Mouse (Mus musculus) neural tube, embryonic 14.5 days (tissue): Measurements from ENCODE around the gene Rgs9bp. TPM values are rescaled to one million over a fixed set of nuclear protein-coding genes. Genes with fewer than 3 reads are reported as not detected.
A peak's percentile ranks its signal among the peaks of the same experiment; 100 is the strongest.
"Not testable (repeated sequence)": the region's sequence is repeated elsewhere in the genome, so short reads cannot be mapped to it uniquely, and the experiment has no call there.

Experiments used
- ATAC-seq: fragments of 200-750 bp; cut with Nextera tagmentation; 2 replicates; pipeline ENCODE4 v1.8.0; 2017; ENCODE audit warnings: low read depth, mild to moderate bottlenecking, moderate TSS enrichment, moderate library complexity
- H3K27ac ChIP-seq: fragments of 300-500 bp; sonication (generic); 2 replicates; pipeline ENCODE4 v1.5.1; 2014; ENCODE audit warnings: low read depth, mild to moderate bottlenecking, control low read depth, low read length, moderate library complexity, mixed read lengths
- H3K27me3 ChIP-seq: fragments of 300-500 bp; sonication (generic); 2 replicates; pipeline ENCODE4 v1.6.1; 2014; ENCODE audit warnings: low read length; ENCODE audit not compliant: control insufficient read depth, insufficient read depth
- H3K36me3 ChIP-seq: fragments of 300-500 bp; sonication (generic); 2 replicates; pipeline ENCODE4 v1.6.1; 2014; ENCODE audit warnings: low read length, mixed read lengths; ENCODE audit not compliant: control insufficient read depth, insufficient read depth
- H3K4me1 ChIP-seq: fragments of 300-500 bp; sonication (generic); 2 replicates; pipeline ENCODE4 v1.6.1; 2014; ENCODE audit warnings: low read length; ENCODE audit not compliant: control insufficient read depth, insufficient read depth
- H3K4me2 ChIP-seq: fragments of 300-500 bp; sonication (generic); 2 replicates; pipeline ENCODE4 v1.6.1; 2014; ENCODE audit warnings: mild to moderate bottlenecking, low read depth, low read length, control low read depth
- H3K4me3 ChIP-seq: fragments of 300-500 bp; sonication (generic); 2 replicates; pipeline ENCODE4 v1.5.1; 2014; ENCODE audit warnings: low read depth, low read length, control low read depth, mixed read lengths
- H3K9ac ChIP-seq: fragments of 300-500 bp; sonication (generic); replicated peaks from 2 replicates; pipeline ENCODE4 v1.6.1; 2014; ENCODE audit warnings: low read depth, mild to moderate bottlenecking, control low read depth, low read length, mixed read lengths
- H3K9me3 ChIP-seq: fragments of 300-500 bp; sonication (generic); 2 replicates; pipeline ENCODE4 v1.6.1; 2016; ENCODE audit warnings: low read length; ENCODE audit not compliant: control insufficient read depth
- WGBS: fragments of 180-500 bp; shearing (Covaris S2); extraction: QIAGEN DNeasy Blood & Tissue Kit; methylation state at CpG from one replicate; pipeline ENCODE4 v1.1.7; 2014; 5-methylcytosine and 5-hydroxymethylcytosine counted together
- polyA plus RNA-seq: library from polyadenylated mRNA; unstranded; fragments of >200 nt; fragmentation: Nextera tagmentation; extraction: Ambion mirVana; gene quantifications from 2 replicates; pipeline ENCODE4 v1.2.1, GENCODE M21; 2014

The Rgs9bp gene
- polyA plus RNA-seq, 1 experiment from 2014 or later = 0.08 TPM

GRCm38 (mm10) chr7:35564872-35565271 is 20.5 kb downstream of the Rgs9bp start:
- not testable (repeated sequence) for H3K4me3 ChIP-seq, H3K27me3 ChIP-seq, H3K36me3 ChIP-seq, H3K27ac ChIP-seq, ATAC-seq, H3K4me1 ChIP-seq, H3K9me3 ChIP-seq, H3K4me2 ChIP-seq, H3K9ac ChIP-seq
- WGBS = 83% methylated on average over 10 of the region's 10 CpGs

GRCm38 (mm10) chr7:35564067-35564865 is 21.1 kb downstream of the Rgs9bp start:
- ATAC-seq = no peak
- no peaks in the 10 kb centered on the region for H3K4me1 ChIP-seq

GRCm38 (mm10) chr7:35563071-35563470 is 22.3 kb downstream of the Rgs9bp start:
- Histone ChIP-seq H3K9ac (no peak overlapping the region), H3K36me3 (no peaks in the 10 kb centered on the region), H3K4me3 (no peak overlapping the region), H3K27me3 (no peaks in the 10 kb centered on the region), H3K27ac (no peak overlapping the region), H3K9me3 (no peaks in the 10 kb centered on the region), H3K4me2 (no peak overlapping the region), H3K4me1 (no peaks in the 10 kb centered on the region)
- ATAC-seq = no peak
- 79% methylated on average over 11 of the region's 11 CpGs for WGBS

More at GRCm38 (mm10) chr7:35564067-35564865, 21.1 kb downstream of the Rgs9bp start:
- H3K9me3 ChIP-seq = no peaks in the 10 kb centered on the region
- H3K36me3 ChIP-seq = no peaks in the 10 kb centered on the region
- H3K4me2 ChIP-seq = no peak overlapping the region
- H3K9ac ChIP-seq = no peak overlapping the region
- WGBS = 95% methylated on average over 2 of the region's 2 CpGs
- no peak overlapping the region for H3K4me3 ChIP-seq
- no peak overlapping the region for H3K27ac ChIP-seq
- H3K27me3 ChIP-seq = no peaks in the 10 kb centered on the region

DNA sequence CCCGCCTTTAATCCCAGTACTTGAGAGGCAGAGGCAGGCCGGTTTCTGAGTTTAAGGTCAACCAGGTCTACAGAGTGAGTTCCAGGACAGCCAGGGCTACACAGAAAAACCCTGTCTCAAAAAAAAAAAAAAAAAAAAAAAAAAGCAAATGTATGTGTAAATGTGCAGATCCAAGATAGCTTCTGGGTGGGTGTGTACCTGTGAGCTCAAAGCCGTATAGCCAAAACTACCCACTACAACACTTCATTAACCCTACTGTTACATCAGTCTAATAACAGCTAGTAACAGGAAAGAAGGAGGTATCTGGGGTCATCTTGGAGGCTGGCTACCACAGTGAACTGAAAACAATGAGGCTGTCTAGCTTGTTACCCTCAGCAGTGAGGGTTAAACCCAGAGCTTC is 25.5 kb downstream of the Rgs9bp start:
- Histone ChIP-seq H3K36me3 (no peaks in the 10 kb centered on the region), H3K9me3 (no peaks in the 10 kb centered on the region), H3K4me2 (no peak overlapping the region), H3K4me1 (no peaks in the 10 kb centered on the region), H3K27me3 (no peaks in the 10 kb centered on the region), H3K4me3 (no peak overlapping the region), H3K9ac (no peak overlapping the region), H3K27ac (no peak overlapping the region)
- 95% methylated on average over 3 of the region's 3 CpGs for WGBS
- ATAC-seq = no peak

- H3K4me3 ChIP-seq = no peak overlapping the region
- no peaks in the 10 kb centered on the region for H3K36me3 ChIP-seq
- WGBS = 52% methylated on average over 2 of the region's 2 CpGs
- no peaks in the 10 kb centered on the region for H3K27me3 ChIP-seq
- no peak overlapping the region for H3K9ac ChIP-seq
- no peaks in the 10 kb centered on the region for H3K9me3 ChIP-seq
- no peak overlapping the region for H3K27ac ChIP-seq
- no peak for ATAC-seq
- no peak overlapping the region for H3K4me2 ChIP-seq
- no peaks in the 10 kb centered on the region for H3K4me1 ChIP-seq
Measured at GRCm38 (mm10) chr7:35558681-35559080, 26.7 kb downstream of the Rgs9bp start.

- H3K4me1 ChIP-seq = no peaks in the 10 kb centered on the region
- no peak overlapping the region for H3K4me3 ChIP-seq
- no peak overlapping the region for H3K27ac ChIP-seq
- no peaks in the 10 kb centered on the region for H3K27me3 ChIP-seq
- H3K4me2 ChIP-seq = no peak overlapping the region
- WGBS = 89% methylated on average over 3 of the region's 3 CpGs
- no peak overlapping the region for H3K9ac ChIP-seq
- H3K36me3 ChIP-seq = no peaks in the 10 kb centered on the region
- ATAC-seq = no peak
- no peaks in the 10 kb centered on the region for H3K9me3 ChIP-seq
Measured at GRCm38 (mm10) chr7:35557577-35557976, 27.8 kb downstream of the Rgs9bp start.

GRCm38 (mm10) chr7:35556905-35557304 is 28.5 kb downstream of the Rgs9bp start:
- no peak overlapping the region for H3K4me2 ChIP-seq
- ATAC-seq = no peak
- no peak overlapping the region for H3K27ac ChIP-seq
- WGBS = 89% methylated on average over 5 of the region's 5 CpGs
- H3K4me3 ChIP-seq = no peak overlapping the region
- H3K9me3 ChIP-seq = no peaks in the 10 kb centered on the region
- no peaks in the 10 kb centered on the region for H3K27me3 ChIP-seq
- H3K4me1 ChIP-seq = no peaks in the 10 kb centered on the region
- H3K9ac ChIP-seq = no peak overlapping the region
- H3K36me3 ChIP-seq = no peaks in the 10 kb centered on the region

- ATAC-seq = no peak
- Histone ChIP-seq H3K4me2 (peak within 1 kb of the TSS; percentile 55), H3K27ac (peak within 1 kb of the TSS; percentile 97), H3K27me3 (no peaks in the 10 kb centered on the region), H3K36me3 (no peaks in the 10 kb centered on the region), H3K9me3 (no peaks in the 10 kb centered on the region), H3K4me1 (no peaks in the 10 kb centered on the region), H3K9ac (peak within 1 kb of the TSS; percentile 91), H3K4me3 (peak within 1 kb of the TSS; percentile 73)
- 74% methylated on average over 4 of the region's 4 CpGs for WGBS
Measured at GRCm38 (mm10) chr7:35556205-35556603, 29.2 kb downstream of the Rgs9bp start, which contains the start of gene Nudt19. Nudt19 (minus strand) TSS chr7:35556304.
